11 mouse cellular contexts compared by ENCODE assay signal in the genomic region with DNA sequence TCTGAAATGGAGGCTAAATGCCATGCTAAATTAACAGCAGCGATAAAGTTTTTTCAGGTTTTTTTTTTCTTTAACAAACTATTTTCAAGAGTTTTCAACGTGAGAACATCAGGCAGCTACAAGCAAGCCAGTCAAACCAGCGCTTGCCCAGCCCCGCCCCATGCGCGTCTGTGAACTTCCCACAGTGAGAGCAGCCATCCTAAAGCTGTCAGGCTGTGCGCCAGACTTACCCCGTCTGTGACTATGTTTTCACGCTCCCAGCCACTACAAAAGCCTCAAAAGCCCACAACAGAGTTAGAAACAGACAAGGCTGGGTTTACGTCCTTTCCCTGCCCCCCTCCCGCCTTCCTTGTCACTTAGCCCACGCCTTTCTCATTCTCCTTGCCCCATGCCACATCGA.
DNase-seq lines count a peak whose midpoint lies in the region; ATAC-seq and TF ChIP-seq lines count a peak whose summit lies in the region.
"Had no signal": no experiment of that assay in that cellular context is flagged by ENCODE, and none has a peak within 500 bp of the region (broad histone marks: within the 10 kb centered on the region; RNA-seq: fewer than 3 reads in every experiment).

No protein-coding gene starts in this region.

- peaks cover 18% of the 10 kb centered on the region; the same call in 1 of the 2 replicates for H3K36me3 ChIP-seq in forebrain, embryonic 13.5 days (ENCODE audit: poor library complexity, severe bottlenecking)
- no peaks in the 10 kb centered on the region; the same call in 1 of the 2 replicates for H3K36me3 ChIP-seq in forebrain, embryonic 11.5 days (ENCODE audit: control insufficient read depth, insufficient read depth, low read length)
- H3K36me3 ChIP-seq in midbrain, embryonic 12.5 days, result peaks cover 30% of the 10 kb centered on the region
- 0 out of 2 replicates have a peak, but pooled peaks cover 11% of the 10 kb centered on the region for H3K36me3 ChIP-seq in midbrain, embryonic 15.5 days (replicated peaks)
- H3K36me3 ChIP-seq in hindbrain, embryonic 12.5 days, result peaks cover 17% of the 10 kb centered on the region
- H3K36me3 ChIP-seq in liver, postnatal 0 days (replicated peaks; ENCODE audit: insufficient read depth, low read length), result peaks cover 4% of the 10 kb centered on the region; the same call in 1 of the 2 replicates

- H3K9me3 ChIP-seq in forebrain, embryonic 13.5 days (replicated peaks), result no peaks in the 10 kb centered on the region
- H3K9me3 ChIP-seq in forebrain, embryonic 11.5 days (ENCODE audit: control insufficient read depth, low read length), result no peaks in the 10 kb centered on the region
- H3K9me3 ChIP-seq in midbrain, embryonic 12.5 days, result no peaks in the 10 kb centered on the region
- no peaks in the 10 kb centered on the region for H3K9me3 ChIP-seq in midbrain, embryonic 15.5 days
- H3K9me3 ChIP-seq in hindbrain, embryonic 12.5 days (replicated peaks), result no peaks in the 10 kb centered on the region
- H3K9me3 ChIP-seq in liver, postnatal 0 days (ENCODE audit: low read length), result no peaks in the 10 kb centered on the region
- H3K9me3 ChIP-seq: heart, embryonic 13.5 days; limb, embryonic 13.5 days had no signal

- no peak for TF ChIP-seq CTCF in liver, postnatal 0 days (IDR thresholded peaks at IDR 0.05; ENCODE audit: low read depth)

- no peak for DNase-seq in forebrain, embryonic 11.5 days (ENCODE audit: low spot score)
- peak; percentile 59 for DNase-seq in naive thymus-derived CD4-positive, alpha-beta T cell, adult 2 months (ENCODE audit: low read depth)
- DNase-seq in layer of hippocampus, adult 9-10 months (ENCODE audit: low spot score), result no peak
- no peak for DNase-seq in liver, postnatal 0 days
- DNase-seq: B cell, adult 2 months had no signal

- no peak overlapping the region for H3K27ac ChIP-seq in forebrain, embryonic 13.5 days
- H3K27ac ChIP-seq in forebrain, embryonic 11.5 days (ENCODE audit: low read depth, low read length), result no peak overlapping the region
- peak overlapping the region; percentile 35 for H3K27ac ChIP-seq in midbrain, embryonic 12.5 days (replicated peaks)
- H3K27ac ChIP-seq in midbrain, embryonic 15.5 days, result no peak overlapping the region
- peak overlapping the region; percentile 62; the same call in 1 of the 2 replicates for H3K27ac ChIP-seq in hindbrain, embryonic 12.5 days
- no peak overlapping the region for H3K27ac ChIP-seq in liver, postnatal 0 days (ENCODE audit: low read depth)
- H3K27ac ChIP-seq: heart, embryonic 13.5 days; limb, embryonic 13.5 days had no signal

- no peak for TF ChIP-seq EP300 in liver, postnatal 0 days (IDR thresholded peaks at IDR 0.05; ENCODE audit: low read depth)

- H3K4me1 ChIP-seq in forebrain, embryonic 13.5 days, result peaks cover 36% of the 10 kb centered on the region
- H3K4me1 ChIP-seq in forebrain, embryonic 11.5 days (replicated peaks; ENCODE audit: control insufficient read depth, insufficient read depth, low read length), result peaks cover 5% of the 10 kb centered on the region; the same call in 1 of the 2 replicates
- peaks cover 28% of the 10 kb centered on the region for H3K4me1 ChIP-seq in midbrain, embryonic 12.5 days
- H3K4me1 ChIP-seq in midbrain, embryonic 15.5 days, result peaks cover 38% of the 10 kb centered on the region
- H3K4me1 ChIP-seq in hindbrain, embryonic 12.5 days, result peaks cover 48% of the 10 kb centered on the region
- peaks cover 5% of the 10 kb centered on the region for H3K4me1 ChIP-seq in liver, postnatal 0 days (ENCODE audit: insufficient read depth)

- H3K4me3 ChIP-seq in forebrain, embryonic 13.5 days, result no peak overlapping the region
- no peak overlapping the region for H3K4me3 ChIP-seq in forebrain, embryonic 11.5 days (ENCODE audit: low read depth, low read length)
- H3K4me3 ChIP-seq in midbrain, embryonic 12.5 days, result no peak overlapping the region
- no peak overlapping the region for H3K4me3 ChIP-seq in midbrain, embryonic 15.5 days
- no peak overlapping the region for H3K4me3 ChIP-seq in hindbrain, embryonic 12.5 days
- H3K4me3 ChIP-seq in liver, postnatal 0 days (ENCODE audit: low read depth, low read length), result no peak overlapping the region
- H3K4me3 ChIP-seq: heart, embryonic 13.5 days; limb, embryonic 13.5 days had no signal

- no peak overlapping the region for H3K9ac ChIP-seq in forebrain, embryonic 13.5 days
- no peak overlapping the region for H3K9ac ChIP-seq in forebrain, embryonic 11.5 days (ENCODE audit: low read length)
- H3K9ac ChIP-seq in midbrain, embryonic 12.5 days (replicated peaks), result no peak overlapping the region
- no peak overlapping the region for H3K9ac ChIP-seq in midbrain, embryonic 15.5 days
- 0 out of 2 replicates have a peak overlapping the region, but pooled peaks have one; percentile 29 for H3K9ac ChIP-seq in hindbrain, embryonic 12.5 days
- no peak overlapping the region for H3K9ac ChIP-seq in liver, postnatal 0 days (replicated peaks)
- H3K9ac ChIP-seq: heart, embryonic 13.5 days; limb, embryonic 13.5 days had no signal

- 0 out of 2 replicates have a peak, but pooled peaks cover 3% of the 10 kb centered on the region for H3K27me3 ChIP-seq in forebrain, embryonic 13.5 days
- H3K27me3 ChIP-seq in forebrain, embryonic 11.5 days (ENCODE audit: control insufficient read depth, insufficient read depth, low read length), result no peaks in the 10 kb centered on the region
- no peaks in the 10 kb centered on the region for H3K27me3 ChIP-seq in midbrain, embryonic 12.5 days
- H3K27me3 ChIP-seq in midbrain, embryonic 15.5 days (replicated peaks), result no peaks in the 10 kb centered on the region
- no peaks in the 10 kb centered on the region for H3K27me3 ChIP-seq in hindbrain, embryonic 12.5 days
- no peaks in the 10 kb centered on the region for H3K27me3 ChIP-seq in liver, postnatal 0 days (ENCODE audit: insufficient read depth, low read length)
- H3K27me3 ChIP-seq: heart, embryonic 13.5 days; limb, embryonic 13.5 days had no signal

- peak; percentile 69; the same call in 1 of the 2 replicates for ATAC-seq in forebrain, embryonic 13.5 days
- no peak for ATAC-seq in forebrain, embryonic 11.5 days (replicated peaks; ENCODE audit: low FRiP score)
- 0 out of 2 replicates have a peak, but pooled peaks have one; percentile 54 for ATAC-seq in midbrain, embryonic 12.5 days (ENCODE audit: low FRiP score, low read depth)
- no peak for ATAC-seq in midbrain, embryonic 15.5 days (replicated peaks)
- ATAC-seq in hindbrain, embryonic 12.5 days (ENCODE audit: low FRiP score), result no peak
- ATAC-seq in liver, postnatal 0 days, result no peak

- 23% methylated on average over 13 of the region's 13 CpGs for WGBS in forebrain, embryonic 13.5 days
- WGBS in forebrain, embryonic 11.5 days, result 59% methylated on average over 13 of the region's 13 CpGs
- WGBS in midbrain, embryonic 12.5 days, result 57% methylated on average over 13 of the region's 13 CpGs
- WGBS in midbrain, embryonic 15.5 days, result 38% methylated on average over 13 of the region's 13 CpGs
- 51% methylated on average over 13 of the region's 13 CpGs for WGBS in hindbrain, embryonic 12.5 days
- 72% methylated on average over 13 of the region's 13 CpGs for WGBS in liver, postnatal 0 days (ENCODE audit: insufficient replicate concordance)

- H3K4me2 ChIP-seq in forebrain, embryonic 13.5 days, result peak overlapping the region; percentile 33; the same call in 1 of the 2 replicates
- no peak overlapping the region for H3K4me2 ChIP-seq in forebrain, embryonic 11.5 days (ENCODE audit: low read depth, low read length, severe bottlenecking)
- no peak overlapping the region for H3K4me2 ChIP-seq in midbrain, embryonic 12.5 days (replicated peaks)
- no peak overlapping the region for H3K4me2 ChIP-seq in midbrain, embryonic 15.5 days
- H3K4me2 ChIP-seq in hindbrain, embryonic 12.5 days (replicated peaks), result 0 out of 2 replicates have a peak overlapping the region, but pooled peaks have one; percentile 11
- no peak overlapping the region for H3K4me2 ChIP-seq in liver, postnatal 0 days (ENCODE audit: low read depth, low read length)
- H3K4me2 ChIP-seq: heart, embryonic 13.5 days; limb, embryonic 13.5 days had no signal

Comparison
In these comparisons a context has a peak if more than half of its experiments do, and no peak if none do; other contexts are left out.
1. ATAC-seq: peak in forebrain, embryonic 13.5 days (single experiment) and midbrain, embryonic 12.5 days (single experiment); none in forebrain, embryonic 11.5 days (single experiment), midbrain, embryonic 15.5 days (single experiment), hindbrain, embryonic 12.5 days (single experiment) and liver, postnatal 0 days (single experiment).
2. H3K27ac ChIP-seq: peak in midbrain, embryonic 12.5 days (single experiment) and hindbrain, embryonic 12.5 days (single experiment); none in forebrain, embryonic 13.5 days (single experiment), forebrain, embryonic 11.5 days (single experiment), midbrain, embryonic 15.5 days (single experiment) and liver, postnatal 0 days (single experiment).
3. H3K4me2 ChIP-seq: peak in forebrain, embryonic 13.5 days (single experiment) and hindbrain, embryonic 12.5 days (single experiment); none in forebrain, embryonic 11.5 days (single experiment), midbrain, embryonic 12.5 days (single experiment), midbrain, embryonic 15.5 days (single experiment) and liver, postnatal 0 days (single experiment).